Mouse (Mus musculus) brain, embryonic 18.5 days (tissue): Measurements from ENCODE around the gene Zfp286.
A peak's percentile ranks its signal among the peaks of the same experiment; 100 is the strongest.
"Not testable (repeated sequence)": the region's sequence is repeated elsewhere in the genome, so short reads cannot be mapped to it uniquely, and the experiment has no call there.

Source experiments
- DNase-seq: peaks from one replicate; pipeline ENCODE4 v3.0.0-alpha.2; 2012; ENCODE audit warnings: low read depth, low spot score

Gene Zfp286

DNA sequence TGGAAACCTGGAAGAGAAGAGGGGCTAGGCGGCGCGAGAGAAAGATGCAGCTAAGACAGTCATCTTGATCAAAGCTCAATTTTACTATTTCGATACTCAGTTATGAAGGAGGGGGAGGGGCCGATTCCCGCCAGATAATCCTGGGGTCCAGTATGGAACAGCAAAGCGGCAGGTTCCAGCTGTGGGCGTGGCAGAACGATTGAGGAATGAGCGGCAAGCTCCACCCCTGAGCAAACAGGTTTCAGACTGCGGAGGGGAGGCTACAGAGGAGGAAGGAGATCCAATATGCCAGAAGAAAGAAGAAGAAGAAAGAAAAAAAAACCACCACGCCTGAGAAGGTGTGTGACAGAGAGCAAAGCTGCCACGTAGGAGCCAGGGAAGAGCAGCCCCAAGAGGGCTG lies 14.9 kb upstream of the Zfp286 start:
- DNase-seq, result no peak

DNA sequence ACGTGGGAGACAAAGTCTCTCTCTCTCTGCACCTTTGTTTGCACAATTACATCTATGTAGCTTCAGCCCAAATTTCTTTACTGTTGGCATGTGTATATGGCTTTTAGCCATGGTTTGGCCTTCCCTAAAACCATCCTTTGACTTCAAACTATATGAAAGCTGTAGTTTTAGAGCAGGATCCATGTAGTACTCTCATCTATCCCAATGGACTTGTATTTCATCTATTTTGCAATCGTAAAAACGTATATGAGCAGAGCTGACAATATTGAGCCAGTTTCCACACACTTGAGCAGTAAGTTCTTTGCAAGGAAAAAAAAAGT lies 315 bp upstream of the Zfp286 start:
- peak; percentile 4 for DNase-seq

GRCm38 (mm10) chr11:62776510-62776909 lies 12.8 kb downstream of the Zfp286 start:
- no peak for DNase-seq

DNA sequence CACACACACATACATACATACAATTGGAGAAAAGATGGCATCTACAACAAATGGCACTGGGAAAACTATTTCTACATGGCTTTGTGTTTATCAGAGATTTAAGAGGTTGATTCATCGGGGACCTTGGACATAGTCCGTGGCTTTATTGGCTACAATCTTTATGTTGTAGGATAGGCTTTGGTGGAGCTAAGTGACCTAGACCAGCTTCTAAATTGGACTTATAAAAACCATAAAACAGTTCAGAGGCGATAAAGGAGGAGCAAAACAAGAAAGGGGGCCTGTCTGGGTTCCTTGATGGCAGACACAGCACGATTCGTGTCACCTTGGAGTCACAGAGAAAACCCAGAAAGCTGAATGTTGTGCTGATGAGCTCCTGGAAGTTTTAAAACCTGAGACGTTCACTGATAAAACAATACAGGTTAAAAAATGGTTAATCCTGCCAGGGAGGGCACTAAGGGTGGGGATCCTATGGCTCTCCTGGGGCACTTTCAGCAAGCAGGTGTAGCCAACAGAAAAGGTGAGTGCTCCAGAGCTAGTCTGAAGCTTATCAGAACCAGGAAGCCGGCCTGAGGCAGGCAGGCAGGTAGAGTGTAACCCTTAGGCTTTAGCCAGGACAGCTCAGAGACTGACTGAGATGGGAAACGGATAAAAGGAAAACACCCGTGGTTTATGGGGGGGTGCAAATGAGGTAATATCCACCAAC lies 28.4 kb downstream of the Zfp286 start:
- no peak for DNase-seq

GRCm38 (mm10) chr11:62758491-62758890 lies 30.8 kb downstream of the Zfp286 start:
- no peak for DNase-seq

- no peak for DNase-seq
Measured at GRCm38 (mm10) chr11:62757906-62758305, 31.4 kb downstream of the Zfp286 start.

DNA sequence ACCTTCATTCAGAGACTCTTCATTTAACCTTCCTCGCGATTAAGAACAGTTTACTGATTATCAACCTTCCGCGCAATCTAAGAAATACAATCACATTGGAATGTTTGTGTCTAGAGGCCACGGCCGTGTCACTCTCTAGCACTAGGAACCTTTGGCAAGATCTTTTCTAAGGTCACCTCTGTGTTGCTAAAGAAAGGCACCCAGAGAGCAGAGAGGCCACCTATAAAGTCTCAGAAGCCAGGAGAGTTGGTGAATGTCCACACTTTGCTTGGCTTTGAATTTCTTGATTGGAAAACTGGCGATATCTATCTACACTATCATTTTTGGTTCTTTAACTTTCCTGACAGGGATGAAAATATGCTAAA lies 32.1 kb downstream of the Zfp286 start:
- no peak for DNase-seq

DNA sequence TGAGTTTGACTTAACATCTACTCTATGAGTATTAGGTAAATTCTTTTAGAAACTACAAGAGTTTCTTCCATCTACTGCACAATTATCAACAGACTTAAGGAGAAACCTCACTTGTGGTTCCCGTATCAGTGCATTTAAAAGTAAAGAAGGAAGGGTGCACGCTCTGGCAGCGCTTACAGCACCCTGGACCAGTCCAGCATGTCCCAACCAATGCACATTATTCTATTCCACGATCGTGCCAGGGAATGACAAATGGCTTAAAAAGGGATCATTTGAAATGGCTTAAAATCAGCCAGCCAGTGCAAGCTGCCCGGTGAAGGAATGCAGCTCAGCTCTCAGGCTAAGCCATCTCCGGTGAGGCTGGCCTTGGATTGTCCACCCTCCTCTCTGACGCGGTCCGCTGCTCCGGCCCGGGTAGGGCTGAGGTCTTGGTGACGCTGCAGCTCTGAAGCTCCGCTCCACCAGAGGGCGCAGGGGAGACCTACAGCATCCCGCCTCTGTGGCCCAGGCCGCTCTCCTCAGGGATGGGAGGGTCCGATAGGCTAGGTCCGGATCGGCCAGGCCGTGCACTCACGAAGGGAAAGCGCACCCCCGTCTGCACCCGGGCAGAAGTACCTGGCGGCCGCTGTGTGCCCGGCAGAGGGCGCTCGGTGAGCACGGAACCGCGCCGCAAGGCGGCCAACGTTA lies 32.7 kb downstream of the Zfp286 start:
- DNase-seq, result peak; percentile 66

GRCm38 (mm10) chr11:62752780-62753179 lies 36.5 kb downstream of the Zfp286 start, which contains the start of gene Gm10428:
Gene Gm10428, plus strand, starts transcription at chr11:62753100.
- no peak for DNase-seq

DNA sequence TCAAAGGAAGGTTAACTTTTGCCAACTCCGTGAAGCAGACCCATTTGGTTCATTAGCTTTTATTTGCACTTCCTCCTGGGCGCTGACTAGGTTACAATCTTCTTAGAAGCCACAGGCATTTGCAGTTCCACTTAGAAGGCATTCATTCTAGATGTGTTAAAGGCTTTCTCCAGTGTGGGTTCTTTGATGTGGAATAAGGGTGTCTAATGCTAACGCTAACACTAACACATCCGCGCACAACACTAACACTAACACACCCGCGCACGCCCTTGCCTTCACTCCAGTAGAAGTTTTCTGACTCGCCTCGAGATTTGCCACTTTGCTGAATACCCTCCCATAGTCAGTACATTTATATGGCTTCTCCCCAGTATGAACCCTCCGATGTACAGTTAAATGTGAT lies 37.1 kb downstream of the Zfp286 start:
- DNase-seq, result no peak

- DNase-seq, result not testable (repeated sequence)
Measured at GRCm38 (mm10) chr11:62749445-62749844, 39.8 kb downstream of the Zfp286 start.

DNA sequence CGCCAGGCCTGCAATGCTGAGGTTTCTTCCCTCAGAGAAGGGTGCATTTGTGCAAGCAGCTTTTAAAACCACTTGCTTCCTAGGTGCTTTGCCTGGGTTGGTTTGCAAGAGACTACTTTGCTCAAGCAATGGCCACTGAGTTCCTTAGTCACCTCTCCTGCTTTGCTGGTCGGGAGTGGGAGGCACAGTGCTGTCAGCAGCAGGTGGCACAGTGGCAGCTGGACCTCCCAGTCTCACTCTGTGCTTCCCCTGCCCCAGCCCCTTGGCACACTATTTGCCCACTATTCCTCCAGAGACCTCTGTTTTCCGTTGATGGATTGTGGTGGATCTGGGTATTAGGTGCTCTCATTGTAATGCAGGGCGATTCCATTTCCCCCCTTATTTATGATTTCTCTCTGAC lies 41.2 kb downstream of the Zfp286 start:
- DNase-seq, result no peak

DNA sequence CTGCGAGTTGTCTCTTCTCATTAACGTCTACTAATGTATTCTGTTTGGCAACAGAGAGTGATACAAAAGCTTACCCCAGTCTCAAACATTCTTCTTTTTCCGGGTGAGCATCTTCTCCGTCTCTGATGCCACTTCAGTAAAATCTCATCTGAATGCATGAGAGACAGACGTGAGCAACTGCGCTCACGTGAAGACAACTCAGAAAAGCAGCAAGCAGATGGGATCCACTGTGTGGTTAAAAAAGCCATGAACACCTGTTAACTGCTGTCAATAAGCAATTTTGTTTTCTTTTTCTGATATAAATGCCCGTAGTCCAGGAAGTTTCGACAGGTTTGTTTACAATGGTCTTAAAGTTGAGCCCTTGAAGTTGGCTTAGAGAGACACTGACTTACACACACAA lies 42.0 kb downstream of the Zfp286 start:
- DNase-seq, result no peak

DNA sequence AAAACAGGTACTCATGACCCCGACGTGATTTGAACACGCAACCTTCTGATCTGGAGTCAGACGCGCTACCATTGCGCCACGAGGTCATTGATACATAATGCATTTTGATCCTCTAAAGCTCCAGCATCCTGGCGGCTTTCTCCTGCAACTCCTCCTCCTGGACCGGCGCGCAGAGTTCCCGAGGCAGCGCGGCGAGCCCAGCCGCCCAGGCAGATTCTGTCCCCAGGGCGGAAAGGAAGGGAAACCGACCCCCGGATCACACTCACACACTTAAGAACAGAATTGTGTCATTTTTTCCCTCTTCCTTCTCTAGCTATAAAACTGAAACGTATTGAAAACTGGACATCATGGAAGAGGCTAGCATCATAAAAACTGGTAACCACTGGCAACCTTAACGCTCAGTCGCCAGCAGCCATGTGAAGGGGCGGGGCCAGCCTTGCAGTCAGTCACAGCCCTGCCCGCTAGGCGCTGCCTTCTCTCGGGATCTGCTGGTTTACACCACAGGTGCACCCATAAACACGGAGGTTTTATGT lies 43.2 kb downstream of the Zfp286 start:
- DNase-seq, result no peak

- no peak for DNase-seq
Measured at GRCm38 (mm10) chr11:62744103-62744502, 45.2 kb downstream of the Zfp286 start.

DNA sequence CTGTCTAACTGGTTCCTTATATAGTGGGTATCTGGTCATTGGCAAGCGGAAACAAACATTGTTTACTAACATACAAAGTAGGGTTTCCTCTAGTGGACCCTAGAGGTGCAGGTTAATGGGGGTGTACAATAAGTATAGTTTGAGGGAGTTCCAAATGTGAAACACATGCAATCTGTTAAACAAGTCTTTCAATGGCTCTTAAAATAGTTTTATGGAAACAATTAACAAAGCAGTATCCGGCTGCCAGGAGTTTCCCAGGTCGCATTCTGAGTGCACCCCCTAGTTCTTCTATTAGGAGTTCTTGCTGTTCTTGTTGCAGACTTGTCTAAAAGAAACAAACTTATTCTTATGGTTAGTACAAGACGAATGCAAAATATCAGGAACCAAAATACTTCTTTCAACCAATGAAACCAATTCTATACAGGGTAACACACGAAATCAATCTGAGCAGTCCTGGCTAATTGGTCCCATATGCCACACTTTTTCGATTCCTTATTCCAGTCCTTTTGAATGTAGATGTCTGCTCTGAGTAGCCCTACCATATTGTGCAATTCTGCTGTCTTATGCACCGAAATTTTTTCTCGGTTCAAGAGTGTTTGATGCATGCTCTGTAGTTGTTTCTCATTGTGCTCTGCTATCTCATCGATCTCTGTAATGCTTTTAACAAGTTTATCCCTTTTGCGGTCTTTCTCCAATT lies 46.9 kb downstream of the Zfp286 start:
- DNase-seq, result no peak

- no peak for DNase-seq
Measured at GRCm38 (mm10) chr11:62741186-62741585, 48.1 kb downstream of the Zfp286 start.

GRCm38 (mm10) chr11:62732665-62733064 lies 56.6 kb downstream of the Zfp286 start:
- DNase-seq, result no peak

DNA sequence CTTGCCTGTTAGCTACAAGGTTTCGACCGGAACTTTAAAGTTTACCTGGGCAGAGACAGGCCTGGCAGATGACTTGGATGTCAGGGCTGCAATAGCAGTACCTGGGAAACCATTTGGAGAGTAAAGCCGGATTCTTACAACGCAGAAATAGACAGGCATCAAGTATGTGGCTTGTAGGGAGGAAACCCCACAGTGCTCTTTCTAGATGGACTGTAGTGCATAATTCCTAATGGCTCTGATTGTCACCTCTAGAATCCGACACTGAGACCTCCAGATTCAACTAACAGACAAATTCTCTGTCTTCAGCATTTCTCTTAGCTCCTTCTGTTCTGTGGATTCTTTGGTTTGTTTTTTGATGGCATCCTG lies 57.3 kb downstream of the Zfp286 start:
- DNase-seq, result no peak

- peak; percentile 84 for DNase-seq
Measured at GRCm38 (mm10) chr11:62731311-62732021, 57.8 kb downstream of the Zfp286 start, which contains the start of gene Zfp287. Gene Zfp287, minus strand, starts transcription at chr11:62731905.

DNA sequence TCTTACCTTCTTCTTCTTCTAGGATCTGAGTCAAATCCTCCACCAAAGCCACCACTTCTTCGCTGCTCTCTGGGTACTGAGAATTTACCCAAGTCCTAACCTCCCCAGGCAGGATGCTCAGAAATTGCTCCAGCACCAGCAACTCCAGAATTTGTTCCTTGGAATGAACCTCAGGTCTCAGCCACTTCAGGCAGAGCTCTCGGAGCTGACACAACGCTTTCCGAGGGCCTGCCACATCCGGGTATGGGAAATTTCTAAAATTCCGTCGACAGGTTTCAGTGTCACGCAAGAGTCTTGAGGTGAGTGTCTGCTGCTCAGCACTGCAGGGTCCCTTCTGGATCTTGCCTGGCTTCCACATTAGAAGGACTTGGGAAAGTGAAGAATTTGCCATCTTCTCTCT lies 61.0 kb downstream of the Zfp286 start:
- no peak for DNase-seq

DNA sequence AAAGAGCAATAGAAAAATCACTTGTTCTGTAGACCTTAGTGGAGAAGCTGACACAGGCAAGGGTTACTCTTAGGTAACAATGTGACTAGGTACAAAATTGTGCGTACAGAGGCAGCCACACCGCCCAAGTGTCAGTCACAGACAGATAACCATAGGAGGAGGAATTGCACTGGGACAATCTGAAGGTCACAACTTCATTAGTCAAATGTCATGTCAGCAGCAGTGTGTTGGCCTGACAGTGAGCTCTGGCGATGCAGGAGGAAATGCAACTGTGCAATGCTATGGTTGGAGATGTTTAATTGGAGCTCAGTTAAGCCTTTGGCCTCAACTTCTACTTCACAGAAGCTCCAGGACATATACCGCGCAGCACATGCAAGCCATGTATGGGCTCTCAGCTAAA lies 78.6 kb downstream of the Zfp286 start:
- DNase-seq, result no peak
